Mouse (Mus musculus): ENCODE results near the gene 2810408A11Rik. TPM values are rescaled to one million over a fixed set of nuclear protein-coding genes. Genes with fewer than 3 reads are reported as not detected.
"Not testable (repeated sequence)": the region's sequence is repeated elsewhere in the genome, so short reads cannot be mapped to it uniquely, and the experiment has no call there.

The 2810408A11Rik gene
- total RNA-seq, 1 experiment from 2014 or later = not detected

- no peak for ATAC-seq (replicated peaks; ENCODE audit: insufficient number of reproducible peaks, low FRiP score, low TSS enrichment, poor library complexity, severe bottlenecking)
These were observed 35.2 kb downstream of the 2810408A11Rik start for GRCm38 (mm10) chr11:69865561-69865960.

GRCm38 (mm10) chr11:69864138-69864860 is 36.5 kb downstream of the 2810408A11Rik start:
- ATAC-seq (replicated peaks; ENCODE audit: insufficient number of reproducible peaks, low FRiP score, low TSS enrichment, poor library complexity, severe bottlenecking) = no peak

- ATAC-seq (replicated peaks; ENCODE audit: insufficient number of reproducible peaks, low FRiP score, low TSS enrichment, poor library complexity, severe bottlenecking) = not testable (repeated sequence)
These were observed 37.1 kb downstream of the 2810408A11Rik start for GRCm38 (mm10) chr11:69863729-69864128.

GRCm38 (mm10) chr11:69858113-69858998 is 42.4 kb downstream of the 2810408A11Rik start, which contains the start of gene Tnk1:
Gene Tnk1 (minus strand): TSS chr11:69858730.
- no peak for ATAC-seq (replicated peaks; ENCODE audit: insufficient number of reproducible peaks, low FRiP score, low TSS enrichment, poor library complexity, severe bottlenecking)

- ATAC-seq (replicated peaks; ENCODE audit: insufficient number of reproducible peaks, low FRiP score, low TSS enrichment, poor library complexity, severe bottlenecking) = 0 out of 2 replicates have a peak, but pooled peaks have one; percentile 38
These were observed 45.4 kb downstream of the 2810408A11Rik start for GRCm38 (mm10) chr11:69855347-69855746.

GRCm38 (mm10) chr11:69854680-69855079 is 46.1 kb downstream of the 2810408A11Rik start:
- ATAC-seq (replicated peaks; ENCODE audit: insufficient number of reproducible peaks, low FRiP score, low TSS enrichment, poor library complexity, severe bottlenecking) = no peak

GRCm38 (mm10) chr11:69853994-69854393 is 46.8 kb downstream of the 2810408A11Rik start:
- no peak for ATAC-seq (replicated peaks; ENCODE audit: insufficient number of reproducible peaks, low FRiP score, low TSS enrichment, poor library complexity, severe bottlenecking)

- no peak for ATAC-seq (replicated peaks; ENCODE audit: insufficient number of reproducible peaks, low FRiP score, low TSS enrichment, poor library complexity, severe bottlenecking)
These were observed 50.0 kb downstream of the 2810408A11Rik start for GRCm38 (mm10) chr11:69850754-69851153.

- no peak for ATAC-seq (replicated peaks; ENCODE audit: insufficient number of reproducible peaks, low FRiP score, low TSS enrichment, poor library complexity, severe bottlenecking)
These were observed 50.9 kb downstream of the 2810408A11Rik start for GRCm38 (mm10) chr11:69849884-69850283.

- ATAC-seq (replicated peaks; ENCODE audit: insufficient number of reproducible peaks, low FRiP score, low TSS enrichment, poor library complexity, severe bottlenecking) = no peak
These were observed 51.7 kb downstream of the 2810408A11Rik start for GRCm38 (mm10) chr11:69849128-69849527.

GRCm38 (mm10) chr11:69848021-69848420 is 52.8 kb downstream of the 2810408A11Rik start:
- ATAC-seq (replicated peaks; ENCODE audit: insufficient number of reproducible peaks, low FRiP score, low TSS enrichment, poor library complexity, severe bottlenecking) = no peak

Other genes starting within 250 kb of the 2810408A11Rik start
- gene Sox15, start 245.7 kb downstream of the 2810408A11Rik start, total RNA-seq (2017) = 4.1 to 8.2 TPM in 2 of 3 replicates, not detected in the other
- 32.9 to 56.3 TPM (median 49.2 TPM) in 3 replicates for gene Mpdu1, start 238.3 kb downstream of the 2810408A11Rik start, total RNA-seq (2017)
- 203 to 221 TPM (median 207 TPM) in 3 replicates for gene Cd68, start 234.8 kb downstream of the 2810408A11Rik start, total RNA-seq (2017)
- gene Eif4a1, start 228.6 kb downstream of the 2810408A11Rik start, total RNA-seq (2017) = 597 to 694 TPM (median 633 TPM) in 3 replicates
- 67.5 to 144 TPM (median 118 TPM) in 3 replicates for gene Senp3, start 218.9 kb downstream of the 2810408A11Rik start, total RNA-seq (2017)
- 40.3 to 90.5 TPM (median 78.8 TPM) in 3 replicates for gene Tnfsf13, start 215.2 kb downstream of the 2810408A11Rik start, total RNA-seq (2017)
- gene Tnfsf12, start 205.1 kb downstream of the 2810408A11Rik start, total RNA-seq (2017) = 2.5 to 23.1 TPM (median 10.7 TPM) in 3 replicates
- gene Tnfsfm13, start 204.9 kb downstream of the 2810408A11Rik start, total RNA-seq (2017) = 23.9 to 50.5 TPM (median 24.3 TPM) in 3 replicates
- 21.5 to 120 TPM (median 48.7 TPM) in 3 replicates for gene Polr2a, start 142.3 kb downstream of the 2810408A11Rik start, total RNA-seq (2017)
- not detected in 3 replicates for gene Slc35g3, start 139.0 kb downstream of the 2810408A11Rik start, total RNA-seq (2017)
- 6.6 to 23.7 TPM (median 7.7 TPM) in 3 replicates for gene Zbtb4, start 135.1 kb downstream of the 2810408A11Rik start, total RNA-seq (2017)
- gene Chrnb1, start 105.0 kb downstream of the 2810408A11Rik start, total RNA-seq (2017) = 2.3 to 5.8 TPM (median 2.7 TPM) in 3 replicates
- gene Fgf11, start 99.1 kb downstream of the 2810408A11Rik start, total RNA-seq (2017) = 0.64 TPM in 1 of 3 replicates, not detected in the others
- gene Tmem102, start 95.4 kb downstream of the 2810408A11Rik start, total RNA-seq (2017) = not detected in 3 replicates
- gene Gm39566, start 85.7 kb downstream of the 2810408A11Rik start, total RNA-seq (2017) = not detected in 3 replicates
- gene Spem2, start 82.5 kb downstream of the 2810408A11Rik start, total RNA-seq (2017) = 0.29 TPM in 1 of 3 replicates, not detected in the others
- gene Spem1, start 78.8 kb downstream of the 2810408A11Rik start, total RNA-seq (2017) = not detected in 3 replicates
- gene Nlgn2, start 63.2 kb downstream of the 2810408A11Rik start, total RNA-seq (2017) = 0.10 to 0.29 TPM (median 0.11 TPM) in 3 replicates
- 35.3 to 85.7 TPM (median 75.7 TPM) in 3 replicates for gene Tmem256, start 62.5 kb downstream of the 2810408A11Rik start, total RNA-seq (2017)
- 0.53 to 3.8 TPM (median 2.8 TPM) in 3 replicates for gene Plscr3, start 54.6 kb downstream of the 2810408A11Rik start, total RNA-seq (2017)
- gene Tnk1, start 42.3 kb downstream of the 2810408A11Rik start, total RNA-seq (2017) = not detected in 3 replicates
- not detected in 3 replicates for gene Tmem95, start 23.0 kb downstream of the 2810408A11Rik start, total RNA-seq (2017)
- 1.6 to 9.9 TPM (median 2.5 TPM) in 3 replicates for gene Kctd11, start 19.6 kb downstream of the 2810408A11Rik start, total RNA-seq (2017)
- 83.6 to 201 TPM (median 84.0 TPM) in 3 replicates for gene Acap1, start 5.4 kb downstream of the 2810408A11Rik start, total RNA-seq (2017)
- gene Neurl4, start 85 bp upstream of the 2810408A11Rik start, total RNA-seq (2017) = 16.1 to 57.8 TPM (median 24.6 TPM) in 3 replicates
- gene Gps2, start 12.9 kb upstream of the 2810408A11Rik start, total RNA-seq (2017) = 85.4 to 110 TPM (median 101 TPM) in 3 replicates
- gene Eif5a, start 21.0 kb upstream of the 2810408A11Rik start, total RNA-seq (2017) = 255 to 299 TPM (median 276 TPM) in 3 replicates
- not detected in 3 replicates for gene Ybx2, start 34.8 kb upstream of the 2810408A11Rik start, total RNA-seq (2017)
- gene Slc2a4, start 47.2 kb upstream of the 2810408A11Rik start, total RNA-seq (2017) = not detected in 3 replicates
- gene Cldn7, start 63.8 kb upstream of the 2810408A11Rik start, total RNA-seq (2017) = not detected in 3 replicates
- gene Ctdnep1, start 80.2 kb upstream of the 2810408A11Rik start, total RNA-seq (2017) = 19.4 to 30.8 TPM (median 23.6 TPM) in 3 replicates
- gene Elp5, start 81.5 kb upstream of the 2810408A11Rik start, total RNA-seq (2017) = 29.0 to 43.7 TPM (median 33.9 TPM) in 3 replicates
- 244 to 340 TPM (median 296 TPM) in 3 replicates for gene Gabarap, start 90.2 kb upstream of the 2810408A11Rik start, total RNA-seq (2017)
- 48.7 to 74.0 TPM (median 57.5 TPM) in 3 replicates for gene Phf23, start 94.8 kb upstream of the 2810408A11Rik start, total RNA-seq (2017)
- gene Dvl2, start 99.6 kb upstream of the 2810408A11Rik start, total RNA-seq (2017) = 18.6 to 27.1 TPM (median 19.1 TPM) in 3 replicates
- gene Acadvl, start 114.4 kb upstream of the 2810408A11Rik start, total RNA-seq (2017) = 46.9 to 64.6 TPM (median 55.3 TPM) in 3 replicates
- 3.5 to 20.2 TPM (median 6.5 TPM) in 3 replicates for gene Dlg4, start 116.0 kb upstream of the 2810408A11Rik start, total RNA-seq (2017)
- not detected in 3 replicates for gene Asgr1, start 153.1 kb upstream of the 2810408A11Rik start, total RNA-seq (2017)
- gene Asgr2, start 191.7 kb upstream of the 2810408A11Rik start, total RNA-seq (2017) = 2.8 TPM in 1 of 3 replicates, not detected in the others
- gene Mgl2, start 229.3 kb upstream of the 2810408A11Rik start, total RNA-seq (2017) = 0.38 to 0.39 TPM in 2 of 3 replicates, not detected in the other

Measured in monocyte, adult 5-6 weeks (primary cell).